Mouse (Mus musculus) urinary bladder, postnatal 10 days (tissue): ENCODE data around the gene Kpna1.
A peak's percentile ranks its signal among the peaks of the same experiment; 100 is the strongest.
"Not testable (repeated sequence)": the region's sequence is repeated elsewhere in the genome, so short reads cannot be mapped to it uniquely, and the experiment has no call there.

ENCODE experiments used
- DNase-seq: peaks from one replicate; pipeline ENCODE4 v3.0.0; 2022; ENCODE audit warnings: low spot score

Gene Kpna1

DNA sequence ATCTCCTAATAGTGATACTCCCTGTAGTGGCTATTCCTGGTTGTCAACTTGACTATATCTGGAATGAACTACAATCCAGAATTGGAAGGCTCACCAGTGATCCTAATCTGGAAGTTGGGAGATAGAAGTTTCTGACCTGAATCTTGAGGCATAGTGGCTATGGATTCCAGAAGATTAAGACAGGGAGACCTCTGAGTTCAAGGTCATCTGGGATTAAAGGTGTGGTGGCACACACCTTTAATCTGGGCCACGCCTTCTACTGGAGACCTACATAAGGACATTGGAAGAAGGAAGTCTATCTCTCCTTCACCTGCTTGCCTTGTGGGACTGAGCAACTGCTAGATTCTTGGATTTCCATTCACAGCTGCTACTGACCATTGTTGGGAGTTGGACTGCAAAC, at the start of gene Kpna1:
TSS of gene Kpna1 (plus strand) at position 301 of the 400 bp plus-strand sequence.
- not testable (repeated sequence) for DNase-seq

- no peak for DNase-seq
Observed at GRCm38 (mm10) chr16:35932179-35933055, 46.1 kb upstream of the Kpna1 start.

DNA sequence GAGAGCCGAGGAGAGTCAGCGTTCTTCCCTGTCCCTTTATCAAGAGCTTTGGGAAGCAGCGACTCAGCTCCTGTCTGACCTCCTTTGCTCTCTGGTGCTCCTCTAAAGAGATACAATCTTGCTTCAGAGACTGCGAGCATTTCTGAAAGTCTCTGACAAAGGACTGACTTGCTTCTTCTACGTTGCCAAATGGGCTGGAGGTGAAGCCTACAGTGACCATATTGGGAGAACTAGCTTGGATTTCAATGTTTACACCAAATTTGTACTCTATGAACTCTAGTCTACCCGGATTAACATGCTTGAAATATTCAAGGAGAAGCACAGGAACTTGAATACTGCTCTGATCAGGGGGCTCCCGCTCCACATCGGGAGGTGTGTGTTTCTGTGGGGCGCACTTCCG, 45.4 kb upstream of the Kpna1 start:
- DNase-seq = no peak

GRCm38 (mm10) chr16:35938211-35939151, 40.1 kb upstream of the Kpna1 start, which contains the start of the genes Parp9 and Dtx3l:
Gene Parp9 (plus strand): TSS chr16:35938470.
Gene Dtx3l (minus strand): TSS chr16:35939151.
- no peak for DNase-seq

- DNase-seq = no peak
Observed at GRCm38 (mm10) chr16:35939261-35939660, 39.3 kb upstream of the Kpna1 start.

DNA sequence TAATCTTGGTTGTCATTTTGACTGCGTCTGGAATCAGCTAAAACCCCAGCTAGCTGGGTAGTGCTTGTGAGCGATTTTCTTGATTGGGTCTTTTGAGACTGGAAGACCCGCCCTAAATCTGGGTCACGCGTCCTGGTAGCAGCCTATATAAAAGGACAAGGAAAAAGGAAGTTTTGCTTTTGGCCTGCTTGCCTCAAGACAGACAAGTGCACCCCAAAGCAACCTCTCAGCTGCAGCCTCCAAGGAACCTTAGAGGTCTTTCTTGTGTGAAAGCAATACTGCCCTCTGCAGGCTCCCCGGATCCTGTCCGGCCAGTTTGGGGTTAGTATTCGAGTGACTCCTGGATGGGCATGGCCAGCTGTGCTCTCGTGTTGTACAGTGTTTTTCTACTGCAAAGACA, 38.9 kb upstream of the Kpna1 start:
- DNase-seq = peak; percentile 46

- no peak for DNase-seq
Observed at GRCm38 (mm10) chr16:35941382-35941781, 37.2 kb upstream of the Kpna1 start.

DNA sequence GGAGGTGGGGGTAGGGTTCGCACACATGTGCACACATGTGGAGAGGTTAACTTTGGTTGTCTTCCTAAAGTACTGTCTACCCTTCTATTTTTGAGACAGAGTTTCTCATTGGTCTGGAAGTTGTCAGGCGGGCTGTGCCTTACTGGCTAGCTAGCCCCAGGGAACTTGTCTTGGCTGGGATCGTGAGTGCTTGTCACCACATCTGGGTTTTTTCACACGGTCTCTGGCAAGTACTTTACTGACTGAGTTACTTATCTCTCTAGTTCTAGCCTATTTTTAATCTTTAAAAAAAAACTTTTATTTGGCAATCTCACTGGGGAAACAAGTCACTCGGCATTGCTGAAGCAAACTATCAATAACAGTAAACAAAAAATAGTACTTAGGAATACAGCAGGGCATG, 29.3 kb upstream of the Kpna1 start:
- no peak for DNase-seq

DNA sequence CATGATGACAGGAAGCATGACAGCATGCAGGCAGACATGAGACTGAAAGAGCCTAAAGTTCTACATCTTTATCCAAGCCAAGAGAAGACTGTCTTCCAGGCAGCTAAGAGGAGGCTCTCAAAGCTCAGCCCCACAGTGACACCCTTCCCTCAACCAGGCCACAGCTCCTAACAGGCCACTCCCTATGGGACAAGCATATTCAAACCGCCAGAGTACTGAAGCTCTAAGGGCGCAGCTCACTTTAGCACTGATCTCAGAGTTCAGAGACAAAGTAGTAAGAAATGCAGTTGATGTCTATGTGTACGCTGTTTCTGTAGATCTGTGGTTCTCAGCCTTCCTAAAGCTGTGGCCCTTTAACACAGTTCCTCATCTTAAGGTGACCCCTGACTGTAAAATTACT, 27.3 kb upstream of the Kpna1 start:
- no peak for DNase-seq

DNA sequence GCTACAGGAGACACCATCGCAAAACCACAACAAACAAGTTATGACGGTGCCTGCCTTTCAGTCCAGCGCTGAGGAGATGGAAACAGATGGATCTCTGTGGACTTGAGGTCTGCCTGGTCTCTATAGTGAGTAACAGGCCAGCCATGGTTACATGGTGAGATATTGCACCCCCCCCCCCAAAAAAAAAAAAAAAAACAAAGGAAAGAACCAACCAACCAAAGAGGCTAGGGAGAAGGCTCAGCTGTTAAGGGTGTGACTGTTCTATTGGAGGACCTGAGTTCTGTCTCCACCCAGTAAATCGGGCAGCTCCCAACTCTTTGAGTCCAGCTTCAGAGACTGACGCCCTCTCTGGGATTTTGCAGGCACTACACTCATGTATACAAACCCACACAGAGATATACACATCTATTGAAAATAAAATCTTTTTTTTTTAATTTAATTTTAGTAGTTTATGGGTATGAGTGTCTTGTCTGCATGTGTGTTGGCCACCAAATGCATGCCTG, 25.9 kb upstream of the Kpna1 start:
- DNase-seq = no peak

DNA sequence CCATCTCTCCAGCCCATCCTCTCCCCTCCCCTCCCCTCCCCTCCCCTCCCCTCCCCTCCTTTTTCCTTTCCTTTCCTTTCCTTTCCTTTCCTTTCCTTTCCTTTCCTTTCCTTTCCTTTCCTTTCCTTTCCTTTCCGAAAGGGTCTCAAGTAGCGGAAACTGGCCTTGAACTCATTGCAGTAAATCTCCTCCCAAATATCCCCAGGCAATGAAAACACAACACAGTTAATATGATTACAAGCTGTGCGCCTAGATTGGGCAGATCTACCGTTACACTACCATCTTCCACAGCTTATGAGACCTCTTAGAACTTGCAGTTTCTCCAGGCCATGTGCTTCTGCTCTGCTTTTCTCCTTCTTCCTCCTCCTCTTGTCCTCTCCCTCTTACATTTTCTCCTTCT, 12.6 kb upstream of the Kpna1 start:
- not testable (repeated sequence) for DNase-seq

GRCm38 (mm10) chr16:35966411-35967115, 12.0 kb upstream of the Kpna1 start:
- DNase-seq = no peak

- DNase-seq = no peak
Observed at GRCm38 (mm10) chr16:35967319-35967718, 11.2 kb upstream of the Kpna1 start.

DNA sequence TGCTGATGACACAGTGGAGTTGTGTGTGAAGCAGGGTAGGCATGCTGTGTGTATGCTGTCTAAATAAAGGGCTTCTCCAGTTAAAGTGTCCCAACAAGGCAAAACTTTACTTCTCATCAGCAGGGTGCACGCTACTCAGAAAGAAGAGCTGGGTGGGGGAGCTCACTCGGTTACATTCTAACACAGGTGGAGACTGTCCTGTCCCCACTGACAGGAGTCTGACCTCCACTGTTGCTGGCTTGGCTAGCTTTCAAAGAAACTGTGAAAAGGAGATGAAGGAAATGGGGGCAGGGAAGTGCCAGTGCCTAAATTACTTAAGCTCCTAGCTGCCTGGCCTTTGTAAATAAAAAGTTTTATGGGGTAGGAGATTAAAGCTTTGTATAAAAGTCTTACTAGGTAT, 10.4 kb upstream of the Kpna1 start:
- DNase-seq = no peak

GRCm38 (mm10) chr16:35974021-35974420, 4.5 kb upstream of the Kpna1 start:
- DNase-seq = no peak

GRCm38 (mm10) chr16:35981363-35981821, 2.8 kb downstream of the Kpna1 start:
- peak; percentile 100 for DNase-seq

- DNase-seq = no peak
Observed at GRCm38 (mm10) chr16:35982506-35982901, 4.0 kb downstream of the Kpna1 start.

DNA sequence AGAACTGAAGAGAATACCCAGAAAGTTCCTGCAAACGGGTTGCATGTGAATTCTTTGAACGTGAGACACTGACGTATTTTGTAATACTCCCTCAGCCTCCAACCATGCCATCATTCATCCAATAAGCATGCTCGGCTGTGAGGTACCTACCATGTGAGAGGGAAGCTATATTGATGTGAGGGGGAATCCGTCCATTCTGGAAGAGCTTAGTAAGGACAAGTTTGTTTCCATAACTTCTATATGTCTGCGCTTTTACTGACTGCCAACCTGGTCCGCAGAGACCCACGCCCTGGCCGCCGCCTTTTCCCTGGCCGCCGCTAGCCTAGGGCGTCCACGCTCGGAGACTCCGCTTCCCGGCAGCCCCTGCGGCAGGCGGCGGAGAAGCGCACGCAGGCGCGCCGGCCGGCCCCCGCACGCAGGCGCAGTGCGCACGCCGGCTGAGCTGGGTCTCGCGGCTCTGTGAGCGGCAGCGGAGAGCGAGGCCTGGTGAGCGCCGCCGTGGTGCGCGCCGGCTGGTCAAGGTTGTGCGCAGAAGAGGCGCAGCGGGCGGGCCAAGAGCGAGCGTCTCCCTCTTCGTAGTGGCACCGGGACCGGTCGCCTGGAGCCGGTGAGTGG, 4.5 kb downstream of the Kpna1 start:
- peak; percentile 63 for DNase-seq

DNA sequence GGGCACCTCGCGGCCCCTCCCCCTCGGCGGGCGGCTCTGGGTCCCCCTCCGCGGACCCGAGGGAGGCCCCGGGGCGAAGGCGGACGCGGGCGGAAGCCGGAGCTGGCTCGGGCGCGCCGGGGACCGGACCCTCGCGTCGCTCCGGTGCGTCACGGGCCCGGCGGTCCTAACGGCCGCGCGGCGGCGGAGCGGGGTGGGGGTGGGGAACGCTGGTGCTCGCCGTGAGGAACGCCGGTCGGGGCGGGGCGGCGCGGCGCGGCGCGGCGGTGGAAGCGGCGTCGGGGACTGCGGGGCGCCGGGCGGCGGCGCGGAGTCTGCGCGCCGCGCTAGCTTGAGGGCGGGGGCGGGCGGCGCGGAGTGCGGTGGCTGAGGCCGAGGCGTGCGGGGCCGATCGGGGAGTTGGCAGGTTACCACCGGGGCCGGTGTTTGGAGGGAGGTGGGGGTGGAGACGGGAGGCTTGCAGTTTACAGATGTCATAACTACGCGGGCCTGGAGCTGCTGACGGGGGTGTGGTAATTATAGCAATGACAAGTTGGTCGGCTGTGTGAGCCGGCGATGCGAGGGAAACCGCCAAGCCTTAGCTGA, 5.1 kb downstream of the Kpna1 start:
- DNase-seq = peak; percentile 22

- no peak for DNase-seq
Observed at GRCm38 (mm10) chr16:35984471-35984870, 5.9 kb downstream of the Kpna1 start.

DNA sequence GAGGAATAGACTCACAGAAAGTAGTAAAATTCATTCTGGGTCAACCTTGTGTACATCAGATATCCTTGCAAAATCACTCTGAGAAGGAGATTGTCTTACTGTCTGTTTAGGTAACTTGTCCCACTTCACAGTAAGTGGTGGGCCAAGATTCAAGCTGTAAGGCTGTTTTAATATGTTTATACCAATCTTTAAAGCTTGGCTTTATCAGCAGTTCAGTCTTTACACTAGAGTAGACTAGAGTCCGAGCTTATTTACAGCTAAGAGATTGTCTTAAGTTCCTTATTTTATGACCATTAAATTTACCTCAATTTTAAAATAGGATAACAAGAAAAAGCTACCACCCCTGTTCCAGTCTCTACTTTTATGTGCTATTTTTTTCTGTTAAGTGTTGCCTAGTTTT, 9.4 kb downstream of the Kpna1 start:
- no peak for DNase-seq
